Mouse (Mus musculus) embryonic fibroblast, embryonic 13.5 days (primary cell): ENCODE results near the gene Nkiras1. TPM values are rescaled to one million over a fixed set of nuclear protein-coding genes. Genes with fewer than 3 reads are reported as not detected.

Experiments used
- H3K27ac ChIP-seq: 2 replicates; pipeline ENCODE4 v1.5.1; 2012; ENCODE audit warnings: low read length, control low read depth, inconsistent platforms; ENCODE audit not compliant: insufficient read depth
- H3K4me1 ChIP-seq: 2 replicates; pipeline ENCODE4 v1.6.1; 2011; ENCODE audit warnings: low read length; ENCODE audit not compliant: control insufficient read depth, insufficient read depth
- H3K4me3 ChIP-seq: 2 replicates; pipeline ENCODE4 v1.5.1; 2011; ENCODE audit warnings: mild to moderate bottlenecking, control low read depth, low read length; ENCODE audit not compliant: insufficient read depth
- CTCF ChIP-seq: IDR thresholded peaks from 2 replicates; pipeline ENCODE4 v1.5.1; 2011; ENCODE audit warnings: mild to moderate bottlenecking, control low read depth, low read length, moderate library complexity, borderline replicate concordance; ENCODE audit not compliant: insufficient read depth
- POLR2A ChIP-seq: IDR thresholded peaks from 2 replicates; pipeline ENCODE4 v1.6.1; 2011; ENCODE audit warnings: low read depth, mild to moderate bottlenecking, control low read depth, low read length, moderate library complexity
- polyA plus RNA-seq: library from polyadenylated mRNA; stranded (reverse); fragments of >200 nt; gene quantifications from 2 replicates; pipeline ENCODE4 v1.2.4, GENCODE M21; 2011; ENCODE audit warnings: low read depth; ENCODE audit not compliant: missing spikeins, insufficient read length

The Nkiras1 gene
- polyA plus RNA-seq, 1 experiment: 18.6 TPM

DNA sequence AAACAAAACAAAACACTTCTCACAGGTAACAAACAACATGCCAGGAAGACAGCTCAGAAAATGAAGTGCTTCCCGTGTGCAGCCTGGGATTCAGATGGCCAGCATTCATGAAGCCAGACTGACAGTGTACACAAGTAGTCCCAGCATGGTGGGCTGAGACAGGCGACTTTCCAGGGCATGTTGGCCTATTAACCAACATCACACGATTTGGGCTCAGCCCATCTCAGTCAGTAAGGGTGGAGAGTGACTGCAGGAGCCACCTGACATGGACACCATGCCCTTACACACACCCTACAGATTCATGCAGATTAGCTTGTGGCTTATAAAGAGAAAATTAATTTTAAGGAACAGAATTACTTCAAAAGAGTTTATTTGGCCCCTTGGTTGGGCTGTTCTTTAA lies 31.8 kb downstream of the Nkiras1 start:
- Histone ChIP-seq H3K4me3 (no peak overlapping the region), H3K27ac (no peak overlapping the region), H3K4me1 (no peaks in the 10 kb centered on the region)
- TF ChIP-seq POLR2A: no peak
- TF ChIP-seq CTCF: no peak

GRCm38 (mm10) chr14:18303262-18303661 lies 32.3 kb downstream of the Nkiras1 start:
- no peak overlapping the region for H3K4me3 ChIP-seq
- TF ChIP-seq CTCF: no peak
- TF ChIP-seq POLR2A: no peak
- no peak overlapping the region for H3K27ac ChIP-seq

GRCm38 (mm10) chr14:18304165-18304564 lies 33.2 kb downstream of the Nkiras1 start:
- Histone ChIP-seq H3K4me3 (no peak overlapping the region), H3K27ac (no peak overlapping the region), H3K4me1 (no peaks in the 10 kb centered on the region)
- no peak for TF ChIP-seq CTCF
- no peak for TF ChIP-seq POLR2A

More at GRCm38 (mm10) chr14:18303262-18303661, 32.3 kb downstream of the Nkiras1 start:
- H3K4me1 ChIP-seq: no peaks in the 10 kb centered on the region

DNA sequence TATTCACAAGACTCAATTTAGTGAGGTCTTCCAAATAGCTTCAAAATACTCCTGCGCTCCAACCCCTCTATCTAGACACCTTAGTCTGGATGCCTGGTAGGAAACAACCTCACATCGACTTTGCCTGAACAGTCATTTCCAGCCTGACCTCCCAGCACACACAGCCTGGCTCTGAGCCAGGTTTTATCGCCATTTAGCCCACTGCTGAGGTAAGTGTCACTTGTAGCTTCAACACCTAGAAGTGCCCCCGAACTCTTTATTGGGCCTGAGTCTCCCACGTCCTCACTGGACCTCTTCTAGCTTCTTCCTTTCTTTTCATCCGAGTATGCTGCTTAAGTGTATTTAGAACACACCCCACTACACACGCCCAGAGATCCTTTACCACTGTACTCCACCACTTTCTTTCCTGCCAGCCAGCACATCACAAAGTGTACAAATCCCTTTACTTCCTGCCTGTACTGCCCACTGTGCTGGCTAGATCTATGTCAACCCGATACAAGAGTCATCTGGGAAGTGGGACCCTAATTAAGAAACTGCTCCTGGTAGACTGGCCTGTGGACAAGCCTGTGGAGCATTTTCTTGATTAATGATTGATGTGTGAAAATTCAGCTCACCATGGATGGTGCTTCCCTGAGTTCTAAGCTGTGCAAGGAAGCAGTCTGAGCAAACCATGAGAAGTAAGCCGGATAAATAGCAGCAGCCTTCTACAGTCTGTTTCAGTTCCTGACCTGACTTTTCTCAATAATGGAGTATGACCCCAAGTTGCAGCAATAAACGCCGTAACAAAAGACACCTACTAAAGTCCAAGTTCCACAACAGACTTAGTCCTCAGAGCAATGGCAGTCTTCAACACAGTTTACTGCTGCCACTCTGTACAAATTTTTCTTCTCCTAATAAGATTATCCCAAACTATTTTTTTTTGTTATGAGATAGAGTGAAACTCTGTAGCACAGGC lies 46.8 kb downstream of the Nkiras1 start:
- TF ChIP-seq POLR2A (no peak), CTCF (no peak)
- no peak overlapping the region for H3K4me3 ChIP-seq
- no peaks in the 10 kb centered on the region for H3K4me1 ChIP-seq
- H3K27ac ChIP-seq: no peak overlapping the region

DNA sequence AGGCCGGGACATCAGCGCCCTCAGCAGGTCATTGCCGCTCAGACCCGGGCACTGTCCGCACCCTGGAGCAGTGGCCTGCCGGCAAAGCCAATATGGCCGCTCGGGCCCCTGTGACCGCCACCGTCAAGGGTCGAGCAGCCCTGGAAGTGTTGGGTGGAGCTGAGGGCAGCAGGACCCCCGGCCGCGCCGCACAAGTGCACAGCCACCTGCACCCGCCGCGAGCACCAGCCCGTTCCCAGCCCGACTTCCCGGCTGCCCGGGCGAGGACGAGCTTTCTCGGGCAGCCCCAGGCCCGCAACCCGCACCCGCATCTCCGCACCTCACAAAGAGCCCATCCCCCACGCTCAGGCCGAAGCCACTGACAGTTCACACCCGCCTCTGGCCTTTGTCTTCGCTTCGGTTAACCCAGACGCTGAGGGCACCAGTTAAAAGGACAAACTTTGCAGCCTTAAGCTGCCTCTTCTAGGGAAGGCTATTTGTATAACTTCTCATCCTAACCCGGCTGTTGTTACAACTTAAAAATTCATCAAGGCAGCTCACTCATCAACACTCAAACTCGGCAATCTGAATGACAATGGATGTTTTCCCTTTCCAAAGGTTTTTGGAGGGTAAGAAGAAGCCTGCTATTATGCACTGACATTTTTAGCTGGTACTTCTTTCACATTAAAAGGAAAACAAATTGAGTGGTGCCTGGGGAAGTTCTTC lies 56.2 kb downstream of the Nkiras1 start:
- Histone ChIP-seq H3K4me1 (peaks cover 8% of the 10 kb centered on the region; the same call in 1 of the 2 replicates), H3K4me3 (peak overlapping the region; percentile 28), H3K27ac (no peak overlapping the region)
- TF ChIP-seq CTCF (no peak), POLR2A (no peak)

DNA sequence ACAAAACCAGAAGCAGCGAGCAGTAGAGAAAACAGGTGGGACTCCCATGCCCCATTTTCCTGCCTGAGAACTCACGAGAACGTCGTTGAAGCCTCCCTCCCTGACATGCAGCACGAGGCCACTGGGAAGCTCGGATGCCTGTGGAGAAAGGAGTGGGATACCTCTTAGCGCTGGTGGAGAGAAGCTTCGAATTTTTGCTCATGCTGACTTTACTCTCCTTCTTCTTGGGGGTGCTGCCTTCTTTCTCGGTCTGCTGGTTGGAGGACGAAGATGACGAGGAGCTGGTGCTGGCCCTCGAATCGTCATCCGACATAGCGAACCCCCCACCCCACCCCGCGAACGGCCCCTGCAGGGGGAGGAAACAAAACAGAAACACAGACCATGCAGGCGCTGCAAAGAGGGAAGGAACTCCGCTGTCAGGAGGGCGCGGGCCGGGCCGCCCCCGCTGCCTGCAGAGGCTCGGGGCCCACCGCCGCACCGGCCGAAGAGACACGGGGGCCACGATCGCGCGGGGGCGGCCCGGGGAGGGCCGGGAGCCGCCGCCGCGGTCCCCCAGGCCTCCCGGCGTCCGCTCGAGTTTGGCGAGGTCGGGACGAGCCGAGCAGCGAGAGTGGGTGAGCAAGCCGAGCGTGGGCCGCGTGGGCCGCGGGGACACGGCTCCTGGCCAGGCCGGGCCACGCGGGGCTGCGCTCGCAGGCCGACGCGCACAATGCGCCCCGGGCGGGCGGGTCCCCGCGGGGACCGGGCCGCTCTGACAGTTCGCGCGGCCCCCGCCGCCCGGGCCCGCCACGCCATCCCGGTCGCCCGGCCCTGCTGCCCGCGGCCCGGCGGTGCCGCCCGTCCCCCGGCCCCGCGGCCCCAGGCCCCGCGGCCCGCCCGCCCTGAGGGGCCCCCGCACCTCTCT lies 60.1 kb downstream of the Nkiras1 start:
- H3K4me3 ChIP-seq: peak overlapping the region; percentile 59
- peaks cover 8% of the 10 kb centered on the region; the same call in 1 of the 2 replicates for H3K4me1 ChIP-seq
- TF ChIP-seq CTCF (no peak), POLR2A (no peak)
- H3K27ac ChIP-seq: no peak overlapping the region

DNA sequence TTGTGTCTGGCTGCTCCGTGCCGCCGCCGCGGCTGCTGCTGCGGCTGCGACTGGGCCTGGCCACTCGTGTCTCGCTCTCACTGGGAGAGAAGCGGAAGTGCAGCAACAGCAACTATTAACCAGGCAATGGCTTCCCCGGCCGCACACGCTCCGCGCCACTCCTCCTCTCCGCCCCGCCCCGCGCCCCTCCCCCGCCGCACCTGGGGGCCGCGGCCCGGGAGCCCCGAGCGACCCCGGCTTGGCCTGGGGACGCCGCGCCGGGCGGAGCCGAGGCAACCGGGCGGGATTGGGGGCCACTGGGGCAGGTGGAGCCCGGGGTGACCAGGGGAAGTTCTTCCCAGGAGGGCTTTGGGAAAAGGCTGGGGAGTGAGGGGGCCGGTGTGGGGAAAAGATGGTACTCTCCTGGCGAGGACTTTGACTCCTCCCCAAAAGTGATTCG lies 60.8 kb downstream of the Nkiras1 start, which contains the start of gene Ube2e1:
TSS of gene Ube2e1 (minus strand) at position 167 of the 439 bp plus-strand sequence.
- H3K4me1 ChIP-seq: peaks cover 8% of the 10 kb centered on the region; the same call in 1 of the 2 replicates
- TF ChIP-seq CTCF (no peak), POLR2A (peak; percentile 92)
- H3K27ac ChIP-seq: no peak within 1 kb of the TSS
- H3K4me3 ChIP-seq: peak within 1 kb of the TSS; percentile 59

Other genes starting within 250 kb of the Nkiras1 start
- gene Nr1d2, start 32.0 kb upstream of the Nkiras1 start, polyA plus RNA-seq: 31.3 and 35.8 TPM in 2 replicates
- gene Rpl15, start 255 bp downstream of the Nkiras1 start, polyA plus RNA-seq: 799 and 868 TPM in 2 replicates
- 99.1 and 106 TPM in 2 replicates for gene Ube2e1, start 60.7 kb downstream of the Nkiras1 start, polyA plus RNA-seq